Mouse (Mus musculus): Measurements from ENCODE around the gene Adcy6.
A peak's percentile ranks its signal among the peaks of the same experiment; 100 is the strongest.

Adcy6 gene

DNA sequence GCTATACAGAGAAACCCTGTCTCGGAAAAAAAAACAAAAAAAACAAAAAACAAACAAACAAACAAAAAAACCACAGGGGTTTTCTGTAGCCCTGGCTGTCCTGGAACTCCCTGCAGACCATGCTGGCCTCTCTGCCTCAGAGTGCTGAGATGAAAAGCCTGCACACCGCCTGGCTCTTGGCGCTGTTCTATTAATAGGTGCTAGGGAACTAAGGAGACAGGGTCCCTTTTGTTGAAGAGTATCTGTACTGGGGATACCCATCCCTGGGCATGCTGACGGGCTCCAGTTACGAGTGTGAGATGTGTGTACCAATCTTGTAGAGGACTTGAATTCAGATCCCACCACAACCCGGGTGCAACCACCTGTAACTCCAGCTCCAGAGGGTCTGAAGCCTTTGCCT, 5.9 kb upstream of the Adcy6 start:
- H3K27me3 ChIP-seq (ENCODE audit: control insufficient read depth, insufficient read depth, low read length, poor library complexity, severe bottlenecking): 0 out of 2 replicates have a peak, but pooled peaks cover 1% of the 10 kb centered on the region
- DNase-seq (ENCODE audit: low read depth, low spot score): no peak
- no peaks in the 10 kb centered on the region for H3K36me3 ChIP-seq (ENCODE audit: control insufficient read depth, insufficient read depth, low read length, poor library complexity, severe bottlenecking)

DNA sequence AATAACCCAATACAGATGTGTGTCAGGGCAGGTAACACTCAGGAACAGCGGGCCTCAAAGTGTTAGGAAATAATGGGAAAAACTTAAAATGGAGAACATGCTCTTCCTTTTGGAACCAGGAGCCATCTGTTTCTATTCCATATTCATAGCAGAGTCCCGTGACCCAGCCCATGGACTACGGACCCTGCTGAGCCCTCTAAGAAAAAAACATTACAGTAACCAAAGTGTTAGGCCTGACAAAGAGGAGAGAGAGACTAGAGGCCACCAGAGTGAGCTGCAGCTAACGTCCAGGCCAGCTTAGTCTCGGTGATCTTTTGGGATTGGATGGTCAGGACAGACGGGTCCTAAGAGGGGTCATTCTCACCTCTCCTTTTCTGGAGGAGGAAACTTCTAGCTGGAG, 5.1 kb upstream of the Adcy6 start:
- DNase-seq (ENCODE audit: low read depth, low spot score): no peak
- Histone ChIP-seq H3K36me3 (ENCODE audit: control insufficient read depth, insufficient read depth, low read length, poor library complexity, severe bottlenecking) (no peaks in the 10 kb centered on the region), H3K27me3 (ENCODE audit: control insufficient read depth, insufficient read depth, low read length, poor library complexity, severe bottlenecking) (0 out of 2 replicates have a peak, but pooled peaks cover 1% of the 10 kb centered on the region)

DNA sequence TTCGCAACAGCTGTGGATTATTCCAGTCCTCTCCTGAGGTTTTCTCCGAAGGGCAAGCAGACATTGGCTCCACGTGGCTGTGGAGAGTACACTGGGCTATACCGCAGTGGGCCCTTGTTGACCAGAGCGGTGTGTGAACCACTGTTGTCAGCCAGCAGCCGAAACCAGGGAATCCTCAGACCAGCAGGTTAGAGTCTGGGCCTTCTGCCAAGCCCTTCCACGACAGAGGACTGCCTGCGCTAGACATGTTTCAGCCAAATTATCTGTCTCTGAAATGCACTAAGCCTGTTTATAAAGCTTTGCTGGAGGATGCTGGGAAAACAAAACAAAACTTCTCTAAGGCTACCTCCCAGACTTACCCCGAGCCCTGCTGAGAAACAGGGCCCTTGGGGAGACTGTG, 4.7 kb upstream of the Adcy6 start:
- Histone ChIP-seq H3K36me3 (ENCODE audit: control insufficient read depth, insufficient read depth, low read length, poor library complexity, severe bottlenecking) (no peaks in the 10 kb centered on the region), H3K27me3 (ENCODE audit: control insufficient read depth, insufficient read depth, low read length, poor library complexity, severe bottlenecking) (peaks cover 2% of the 10 kb centered on the region; the same call in 1 of the 2 replicates)
- DNase-seq (ENCODE audit: low read depth, low spot score): no peak

DNA sequence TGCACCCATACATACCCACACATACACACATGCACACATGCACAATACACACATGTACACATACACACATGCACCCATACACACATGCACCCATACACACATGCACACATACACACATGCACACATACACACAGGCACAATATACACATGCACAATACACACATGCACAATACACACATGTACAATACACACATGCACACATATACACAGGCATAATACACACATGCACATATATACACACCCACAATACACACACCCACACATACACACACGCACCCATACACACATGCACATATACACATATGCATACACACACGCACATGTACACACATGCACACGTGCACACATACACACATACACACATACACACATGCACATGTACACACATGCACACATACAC, 2.4 kb upstream of the Adcy6 start:
- H3K27me3 ChIP-seq (ENCODE audit: control insufficient read depth, insufficient read depth, low read length, poor library complexity, severe bottlenecking): peaks cover 5% of the 10 kb centered on the region; the same call in 1 of the 2 replicates
- H3K36me3 ChIP-seq (ENCODE audit: control insufficient read depth, insufficient read depth, low read length, poor library complexity, severe bottlenecking): no peaks in the 10 kb centered on the region
- DNase-seq (ENCODE audit: low read depth, low spot score): no peak

DNA sequence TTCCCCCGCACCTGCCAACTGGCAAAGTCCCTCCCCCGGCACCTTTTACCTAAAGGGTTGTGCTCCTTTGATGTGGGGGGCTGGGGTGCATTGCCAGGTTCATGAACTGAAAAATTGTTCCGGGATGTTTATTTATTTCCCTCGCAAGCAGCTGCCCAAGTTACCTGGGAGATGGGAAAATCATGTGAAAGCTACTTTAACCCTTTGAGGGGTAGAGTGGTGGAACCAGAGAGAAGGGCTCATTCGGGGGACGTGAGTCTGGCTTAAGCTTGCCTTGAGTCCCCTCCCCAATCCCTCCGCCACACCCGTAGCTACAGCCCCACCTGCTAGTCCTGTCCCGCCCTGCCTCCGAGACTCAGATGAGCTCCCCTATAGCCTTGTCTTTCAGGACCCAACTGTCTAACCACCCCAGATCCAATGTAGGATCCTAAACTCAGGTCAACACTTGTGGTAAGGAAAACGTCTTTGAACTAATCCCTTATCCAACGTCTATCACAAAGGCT, 306 bp upstream of the Adcy6 start:
- H3K27me3 ChIP-seq (ENCODE audit: control insufficient read depth, insufficient read depth, low read length, poor library complexity, severe bottlenecking): peaks cover 5% of the 10 kb centered on the region; the same call in 1 of the 2 replicates
- H3K36me3 ChIP-seq (ENCODE audit: control insufficient read depth, insufficient read depth, low read length, poor library complexity, severe bottlenecking): no peaks in the 10 kb centered on the region
- DNase-seq (ENCODE audit: low read depth, low spot score): no peak

DNA sequence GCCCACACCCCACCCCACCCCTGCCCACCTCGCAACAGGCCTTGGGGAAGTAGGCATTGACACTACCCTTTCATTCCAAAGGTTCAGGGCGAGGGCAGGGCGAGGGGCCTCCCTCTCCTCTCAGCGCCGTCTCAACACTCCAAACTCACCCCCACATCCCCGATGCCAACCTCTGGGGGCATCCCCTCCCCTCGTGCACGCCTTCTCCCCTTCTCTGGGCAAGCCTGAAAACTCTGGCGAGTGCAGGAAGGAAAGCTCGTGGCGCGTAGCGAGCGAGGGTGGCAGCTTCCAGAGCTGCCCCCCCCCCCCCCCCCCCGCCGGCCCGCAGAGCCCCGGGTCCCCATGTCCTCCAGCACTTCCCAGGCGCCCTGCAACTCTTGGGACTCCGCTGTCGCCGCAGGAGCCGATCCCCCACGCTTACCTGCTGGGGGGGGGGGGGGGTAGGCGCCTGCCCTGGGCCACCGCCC, 1.1 kb downstream of the Adcy6 start:
- Histone ChIP-seq H3K27me3 (ENCODE audit: control insufficient read depth, insufficient read depth, low read length, poor library complexity, severe bottlenecking) (peaks cover 5% of the 10 kb centered on the region; the same call in 1 of the 2 replicates), H3K36me3 (ENCODE audit: control insufficient read depth, insufficient read depth, low read length, poor library complexity, severe bottlenecking) (no peaks in the 10 kb centered on the region)
- peak; percentile 18 for DNase-seq (ENCODE audit: low read depth, low spot score)

DNA sequence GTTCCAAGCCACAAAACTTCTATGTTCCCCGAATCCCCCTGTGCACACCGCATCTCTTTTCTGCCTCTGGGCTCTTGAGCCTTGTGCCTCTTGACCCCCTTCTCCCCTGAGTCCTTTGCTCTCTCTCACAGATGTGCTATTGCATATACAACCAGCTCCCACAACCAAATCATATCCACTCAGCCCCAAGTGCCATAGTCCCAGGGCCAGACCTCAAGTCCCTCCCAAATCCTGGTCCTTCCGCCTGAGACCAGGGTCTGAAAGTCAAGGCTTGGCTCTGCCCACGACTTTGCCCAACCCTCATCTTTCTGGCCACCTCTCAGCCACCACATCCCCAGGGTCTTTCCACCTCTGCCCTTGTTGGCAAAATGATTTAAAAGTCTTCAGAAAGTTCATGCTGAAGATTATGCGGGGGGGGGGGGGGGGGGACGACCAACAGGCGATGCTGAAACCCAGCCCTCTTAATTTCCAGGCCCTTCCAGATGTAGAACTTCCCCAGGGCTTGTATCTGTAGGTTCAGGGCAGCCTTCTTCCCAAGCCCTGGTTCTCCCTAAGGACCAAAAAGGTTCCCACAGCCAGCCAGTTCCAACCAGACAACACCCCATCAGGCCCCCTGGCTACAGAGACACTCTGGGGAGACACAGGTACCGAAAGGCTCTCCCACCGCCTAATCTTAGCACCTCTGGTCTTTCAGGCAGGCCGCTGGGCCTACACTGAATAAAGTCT, 1.7 kb downstream of the Adcy6 start:
- no peak for DNase-seq (ENCODE audit: low read depth, low spot score)
- Histone ChIP-seq H3K27me3 (ENCODE audit: control insufficient read depth, insufficient read depth, low read length, poor library complexity, severe bottlenecking) (peaks cover 5% of the 10 kb centered on the region; the same call in 1 of the 2 replicates), H3K36me3 (ENCODE audit: control insufficient read depth, insufficient read depth, low read length, poor library complexity, severe bottlenecking) (no peaks in the 10 kb centered on the region)

DNA sequence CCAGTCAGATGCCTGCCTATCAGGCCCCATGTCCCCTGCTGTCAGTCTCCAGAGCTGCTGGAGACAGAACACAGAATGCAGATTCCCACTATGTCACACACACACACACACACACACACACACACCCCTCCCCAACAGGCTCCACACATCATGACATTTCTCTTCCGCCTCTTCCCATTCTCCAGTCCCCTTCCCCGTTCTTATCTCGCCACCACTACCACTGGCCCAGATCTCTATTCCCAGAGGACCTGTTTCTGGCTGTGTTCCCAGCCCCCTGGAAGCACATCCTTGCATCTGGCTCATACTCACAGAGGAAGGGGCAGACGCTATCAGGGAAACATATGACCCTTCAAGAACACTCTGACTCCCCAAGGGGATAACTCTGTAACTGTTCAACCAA, 2.3 kb downstream of the Adcy6 start:
- no peak for DNase-seq (ENCODE audit: low read depth, low spot score)
- Histone ChIP-seq H3K36me3 (ENCODE audit: control insufficient read depth, insufficient read depth, low read length, poor library complexity, severe bottlenecking) (no peaks in the 10 kb centered on the region), H3K27me3 (ENCODE audit: control insufficient read depth, insufficient read depth, low read length, poor library complexity, severe bottlenecking) (peaks cover 5% of the 10 kb centered on the region; the same call in 1 of the 2 replicates)

DNA sequence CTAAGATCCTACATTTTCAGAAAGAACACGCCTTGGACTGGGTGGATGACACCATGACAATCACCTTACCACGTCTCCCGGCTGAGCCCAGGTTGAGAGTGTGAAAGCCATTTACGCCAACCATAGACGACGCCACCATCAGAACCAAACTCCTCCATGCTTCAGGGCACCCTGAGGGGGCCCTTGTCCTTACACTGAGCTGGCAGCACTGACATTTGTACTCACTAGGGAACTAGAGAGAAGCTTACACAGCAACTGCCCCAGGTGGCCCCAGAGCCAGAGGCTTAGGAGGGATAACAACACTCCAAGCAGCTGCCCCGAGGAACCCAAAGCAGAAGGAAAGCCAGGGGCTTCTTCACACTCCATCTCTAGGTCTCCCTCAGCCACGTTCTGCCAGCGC, 3.1 kb downstream of the Adcy6 start:
- DNase-seq (ENCODE audit: low read depth, low spot score): no peak
- Histone ChIP-seq H3K27me3 (ENCODE audit: control insufficient read depth, insufficient read depth, low read length, poor library complexity, severe bottlenecking) (peaks cover 5% of the 10 kb centered on the region; the same call in 1 of the 2 replicates), H3K36me3 (ENCODE audit: control insufficient read depth, insufficient read depth, low read length, poor library complexity, severe bottlenecking) (no peaks in the 10 kb centered on the region)

DNA sequence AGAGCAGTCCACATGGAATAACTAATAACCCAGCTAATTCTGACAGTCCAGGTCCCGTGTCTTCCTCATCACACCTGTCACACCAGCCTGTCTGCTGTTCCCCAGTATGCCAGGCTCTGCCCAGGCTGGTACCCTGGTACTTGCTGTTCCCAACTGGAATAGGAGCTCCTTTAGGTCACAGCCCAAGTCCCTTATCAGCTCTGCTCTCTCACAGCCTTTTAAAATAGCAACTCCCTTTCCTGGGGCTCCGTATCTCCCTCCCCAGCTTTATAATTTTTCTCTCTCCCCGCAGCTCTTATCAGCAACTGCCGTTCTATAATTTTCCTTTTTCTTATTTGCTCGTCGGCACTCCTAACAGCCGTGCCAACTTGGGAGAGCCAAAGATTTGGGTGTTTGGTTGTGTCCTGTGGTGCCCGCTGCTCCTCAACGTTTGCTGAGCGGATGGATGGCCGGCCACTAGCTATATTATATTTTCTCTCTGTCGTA, 3.8 kb downstream of the Adcy6 start:
- H3K36me3 ChIP-seq (ENCODE audit: control insufficient read depth, insufficient read depth, low read length, poor library complexity, severe bottlenecking): no peaks in the 10 kb centered on the region
- peaks cover 5% of the 10 kb centered on the region; the same call in 1 of the 2 replicates for H3K27me3 ChIP-seq (ENCODE audit: control insufficient read depth, insufficient read depth, low read length, poor library complexity, severe bottlenecking)
- no peak for DNase-seq (ENCODE audit: low read depth, low spot score)

DNA sequence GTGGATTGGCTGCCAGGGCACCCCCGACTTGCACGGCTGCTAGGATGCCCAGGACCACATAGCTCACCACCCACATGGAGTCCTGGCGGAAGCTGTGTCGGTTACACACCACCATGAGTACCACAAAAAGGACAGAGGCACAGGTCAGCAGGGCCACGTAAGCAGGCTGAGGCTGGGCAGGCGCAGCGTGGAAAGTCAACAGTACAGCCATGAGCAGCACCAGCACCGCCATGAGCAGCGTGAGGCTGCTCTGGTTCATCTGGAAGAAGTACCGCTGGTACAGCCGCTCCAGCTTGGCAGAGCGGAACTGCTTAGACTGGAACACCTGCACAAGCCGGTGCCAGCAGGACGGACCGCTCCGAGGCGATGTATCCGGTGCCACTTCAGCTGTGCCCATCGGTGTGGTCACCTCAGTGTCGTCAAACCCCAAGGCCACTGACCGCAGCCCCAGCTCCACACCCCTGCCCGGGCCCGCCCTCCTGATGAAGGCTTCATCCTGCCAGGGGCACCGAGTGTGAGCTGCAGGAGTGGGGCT, 5.8 kb downstream of the Adcy6 start:
- no peak for DNase-seq (ENCODE audit: low read depth, low spot score)
- Histone ChIP-seq H3K27me3 (ENCODE audit: control insufficient read depth, insufficient read depth, low read length, poor library complexity, severe bottlenecking) (no peaks in the 10 kb centered on the region), H3K36me3 (ENCODE audit: control insufficient read depth, insufficient read depth, low read length, poor library complexity, severe bottlenecking) (no peaks in the 10 kb centered on the region)

DNA sequence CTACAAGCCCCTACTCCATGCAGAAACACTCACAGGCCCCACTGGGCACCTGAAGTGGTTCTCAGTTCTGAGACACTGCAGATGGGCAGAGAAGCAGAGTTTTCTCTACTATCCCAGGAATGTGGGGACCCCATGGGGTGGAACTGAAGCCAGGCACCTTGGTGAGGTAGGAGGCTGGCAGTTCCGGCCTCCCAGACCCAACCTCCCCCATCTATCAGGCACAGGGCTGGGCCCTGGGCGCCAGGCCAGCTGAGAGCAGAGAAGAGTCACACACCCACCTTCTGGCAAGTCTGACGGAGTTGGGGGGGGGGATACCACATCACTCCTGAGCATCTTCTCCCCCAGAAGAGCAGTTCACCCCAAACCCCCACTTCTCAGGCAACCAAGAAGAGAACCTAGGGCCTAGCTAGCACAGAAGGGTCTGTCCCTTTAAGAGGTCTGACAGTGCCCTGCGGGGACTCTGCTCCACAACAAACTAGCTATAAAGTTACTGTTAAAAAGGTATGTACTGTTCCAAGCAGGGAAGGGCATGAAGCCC, 6.9 kb downstream of the Adcy6 start:
- no peak for DNase-seq (ENCODE audit: low read depth, low spot score)
- no peaks in the 10 kb centered on the region for H3K27me3 ChIP-seq (ENCODE audit: control insufficient read depth, insufficient read depth, low read length, poor library complexity, severe bottlenecking)
- H3K36me3 ChIP-seq (ENCODE audit: control insufficient read depth, insufficient read depth, low read length, poor library complexity, severe bottlenecking): no peaks in the 10 kb centered on the region

DNA sequence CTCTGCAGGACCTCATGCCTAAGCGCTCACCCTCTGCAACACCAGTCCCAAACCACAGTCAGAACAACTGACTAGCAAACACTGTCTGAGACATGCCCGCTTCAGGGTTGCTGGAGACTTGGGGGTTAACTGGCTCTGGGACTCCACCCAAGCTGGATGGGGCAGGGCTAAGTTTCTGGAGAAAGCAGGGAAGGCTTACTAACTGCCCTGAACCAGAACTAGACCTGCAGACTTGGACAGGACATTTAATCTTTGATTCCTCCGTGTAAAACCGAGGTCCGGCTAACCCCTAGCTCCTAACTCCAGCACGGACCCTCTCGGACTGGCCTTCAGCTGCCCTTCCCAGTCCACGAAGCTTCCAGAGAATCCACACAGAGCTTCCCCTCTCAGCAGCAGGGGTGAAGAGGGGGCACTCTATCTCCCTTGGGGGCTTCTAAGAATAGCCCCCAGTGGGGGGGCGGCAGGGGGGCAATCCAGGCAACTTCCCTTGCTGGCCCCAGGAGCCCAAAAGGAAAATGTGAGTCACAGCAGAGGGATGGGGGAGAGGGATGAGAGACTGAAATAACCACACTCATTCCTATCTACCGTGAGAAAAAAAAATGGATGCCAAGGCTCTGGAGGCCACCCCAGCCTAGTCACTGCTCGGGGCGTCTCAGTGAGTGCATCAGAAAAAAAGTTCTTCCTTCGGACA, 7.5 kb downstream of the Adcy6 start:
- no peaks in the 10 kb centered on the region for H3K36me3 ChIP-seq (ENCODE audit: control insufficient read depth, insufficient read depth, low read length, poor library complexity, severe bottlenecking)
- no peaks in the 10 kb centered on the region for H3K27me3 ChIP-seq (ENCODE audit: control insufficient read depth, insufficient read depth, low read length, poor library complexity, severe bottlenecking)
- no peak for DNase-seq (ENCODE audit: low read depth, low spot score)

DNA sequence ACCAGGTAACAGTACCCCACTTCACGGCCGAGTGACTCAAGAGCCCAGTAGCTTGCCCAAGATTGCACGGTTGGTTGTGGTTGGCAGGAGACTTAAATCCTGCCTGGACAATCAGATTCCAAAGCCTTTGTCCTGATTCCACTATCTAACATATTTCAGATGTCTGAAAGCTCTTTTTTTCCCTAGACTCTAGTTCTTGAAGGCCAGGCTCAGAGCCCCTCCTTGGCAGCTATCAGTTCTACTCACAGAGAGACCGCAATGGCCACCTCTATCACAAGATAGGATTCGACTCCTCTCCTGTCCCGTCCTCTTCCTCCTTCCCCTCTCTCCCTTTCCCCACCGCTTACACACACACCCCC, 8.1 kb downstream of the Adcy6 start:
- Histone ChIP-seq H3K36me3 (ENCODE audit: control insufficient read depth, insufficient read depth, low read length, poor library complexity, severe bottlenecking) (no peaks in the 10 kb centered on the region), H3K27me3 (ENCODE audit: control insufficient read depth, insufficient read depth, low read length, poor library complexity, severe bottlenecking) (no peaks in the 10 kb centered on the region)
- DNase-seq (ENCODE audit: low read depth, low spot score): no peak
